Mouse (Mus musculus) spleen, adult 2 months (tissue): ENCODE results near the gene Vangl2.

Experiments used
- CTCF ChIP-seq: fragments of 200-500 bp; IDR thresholded peaks from 2 replicates; pipeline ENCODE4 v1.5.1; 2011; ENCODE audit warnings: mild to moderate bottlenecking, inconsistent platforms; ENCODE audit not compliant: insufficient read depth, insufficient read length, insufficient replicate concordance; ENCODE audit errors: extremely low read depth
- POLR2A ChIP-seq: fragments of 200-500 bp; IDR thresholded peaks from 2 replicates; pipeline ENCODE4 v1.6.1; 2011; ENCODE audit warnings: low read depth, low read length, inconsistent platforms

- no peak for TF ChIP-seq CTCF
- no peak for TF ChIP-seq POLR2A
Measured at GRCm38 (mm10) chr1:172017517-172018070, 10.7 kb downstream of the Vangl2 start.
